Mouse (Mus musculus): Measurements from ENCODE around the gene Mpp3.
A peak's percentile ranks its signal among the peaks of the same experiment; 100 is the strongest.

Gene Mpp3

GRCm38 (mm10) chr11:101972651-101973050 lies 55.6 kb downstream of the Mpp3 start:
- no peak for DNase-seq

GRCm38 (mm10) chr11:101972097-101972496 lies 56.2 kb downstream of the Mpp3 start:
- DNase-seq: no peak

- no peak for DNase-seq
These were observed 56.9 kb downstream of the Mpp3 start for GRCm38 (mm10) chr11:101971410-101971809.

GRCm38 (mm10) chr11:101969835-101970234 lies 58.4 kb downstream of the Mpp3 start:
- no peak for DNase-seq

DNA sequence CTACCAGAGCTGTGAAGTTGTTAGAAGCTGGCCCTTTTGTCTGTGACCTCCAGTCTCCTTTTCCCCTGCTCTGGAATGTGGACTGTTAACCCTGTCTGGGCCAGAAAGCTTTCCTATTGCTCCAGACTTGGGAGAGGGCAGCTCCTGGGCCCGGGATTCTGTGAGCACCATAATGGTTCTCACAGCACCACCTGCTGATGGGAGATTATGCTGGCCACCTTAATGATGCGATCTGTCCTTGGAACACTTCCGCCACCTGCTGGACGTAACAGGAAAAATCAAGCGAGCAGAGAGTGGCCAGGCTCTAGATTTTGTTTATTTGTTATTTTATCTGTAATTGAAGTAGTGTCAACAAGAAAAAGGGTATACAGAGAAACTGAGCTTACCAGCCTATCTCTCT lies 59.5 kb downstream of the Mpp3 start:
- peak; percentile 91 for DNase-seq

GRCm38 (mm10) chr11:101968311-101968710 lies 60.0 kb downstream of the Mpp3 start:
- no peak for DNase-seq

DNA sequence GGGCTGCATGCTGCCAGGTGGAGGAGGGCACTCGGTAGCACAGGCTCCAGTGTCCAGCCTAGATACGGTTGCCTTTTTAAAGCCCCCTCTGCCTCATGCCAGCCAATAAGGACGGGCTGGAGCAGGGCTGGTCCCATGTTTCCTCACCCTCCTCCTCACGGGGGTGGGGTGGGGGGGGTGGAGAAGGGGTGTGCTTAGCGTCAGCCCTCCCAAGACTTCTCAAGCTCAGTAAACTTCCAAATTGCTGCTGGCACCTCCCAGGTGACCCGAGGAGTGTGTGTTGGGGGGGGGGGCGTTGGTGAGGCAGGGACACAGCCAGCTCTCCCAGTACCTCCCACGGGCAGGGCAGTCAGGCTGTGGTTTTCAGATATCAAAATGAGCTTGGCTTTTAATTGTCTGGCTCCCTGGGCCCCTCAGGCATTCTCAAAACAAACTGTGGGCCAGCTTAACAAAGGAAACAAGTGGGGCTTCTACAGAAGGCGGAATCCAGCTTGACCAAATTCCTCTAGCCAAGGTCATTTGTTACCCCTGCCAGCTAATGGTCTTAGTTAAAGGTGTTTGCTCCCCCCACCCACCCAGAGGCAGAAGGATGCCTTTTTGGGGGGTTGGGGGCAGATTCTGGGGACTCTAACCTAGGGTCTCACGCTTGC lies 61.2 kb downstream of the Mpp3 start, which contains the start of gene Sost:
Gene Sost, minus strand, starts transcription at position 51 of the 650 bp plus-strand sequence.
- DNase-seq: no peak

DNA sequence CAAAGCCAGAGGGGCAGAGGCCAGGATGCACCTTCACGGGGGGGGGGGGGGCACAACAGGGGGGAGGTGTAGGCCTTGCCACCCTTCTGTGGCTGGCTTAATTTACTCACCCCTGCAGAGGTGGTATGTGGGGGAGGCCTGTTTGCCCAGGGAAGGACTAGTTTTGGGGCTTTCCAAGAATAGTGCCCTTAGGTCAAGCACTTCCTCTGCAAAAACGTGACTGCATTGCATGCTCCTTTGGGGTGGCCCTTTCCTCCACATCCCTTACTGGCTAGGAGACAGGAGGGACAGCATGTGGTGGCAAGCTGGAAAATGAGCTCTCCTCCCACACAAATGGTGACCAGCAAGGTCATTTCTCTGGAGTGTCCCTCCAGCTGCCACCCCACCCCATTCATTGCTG lies 62.7 kb downstream of the Mpp3 start:
- DNase-seq: no peak

DNA sequence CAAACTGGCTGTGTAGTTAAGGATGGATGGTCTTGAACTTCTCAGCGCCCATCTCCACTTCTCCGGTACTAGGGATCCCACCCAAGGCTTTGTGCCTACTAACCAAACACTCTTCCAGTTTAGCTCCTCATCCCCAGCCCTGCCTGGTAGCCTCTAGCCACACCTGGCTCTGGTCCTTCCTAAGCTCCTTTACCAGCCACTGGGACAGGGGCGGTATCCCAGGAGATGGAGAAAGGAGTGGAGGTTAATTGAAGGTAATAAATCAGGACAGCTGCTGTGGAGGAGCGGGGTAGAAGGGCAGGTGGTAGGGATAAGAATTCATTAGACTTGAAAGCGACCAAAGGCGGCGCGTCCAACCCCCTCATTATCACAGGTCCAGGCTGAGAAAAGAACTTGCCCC lies 63.6 kb downstream of the Mpp3 start:
- DNase-seq: no peak

GRCm38 (mm10) chr11:101963473-101964291 lies 64.6 kb downstream of the Mpp3 start:
- peak; percentile 44 for DNase-seq

DNA sequence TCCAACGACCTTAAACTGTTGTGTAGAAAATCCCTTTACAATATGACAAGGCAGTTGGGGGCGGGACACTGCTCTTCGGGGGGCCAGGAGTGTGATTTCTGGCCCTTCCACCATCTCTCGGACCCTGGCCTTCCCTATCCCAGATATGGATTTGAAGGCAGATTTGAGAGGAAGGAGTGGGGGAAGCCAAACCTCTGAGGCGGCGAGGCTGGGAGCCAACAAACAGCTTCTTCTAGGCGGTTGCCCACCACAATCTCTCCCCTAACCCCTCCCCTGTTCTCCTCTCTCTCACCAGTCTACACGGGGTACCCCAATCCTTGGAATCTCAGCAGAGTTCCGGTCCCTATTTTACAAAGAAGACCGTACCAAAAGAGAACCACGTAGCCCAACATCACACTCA lies 65.2 kb downstream of the Mpp3 start:
- DNase-seq: no peak

GRCm38 (mm10) chr11:101957476-101957875 lies 70.8 kb downstream of the Mpp3 start:
- no peak for DNase-seq

GRCm38 (mm10) chr11:101953441-101953840 lies 74.8 kb downstream of the Mpp3 start:
- DNase-seq: no peak

- peak; percentile 86 for DNase-seq
These were observed 75.5 kb downstream of the Mpp3 start for GRCm38 (mm10) chr11:101952541-101953341.

DNA sequence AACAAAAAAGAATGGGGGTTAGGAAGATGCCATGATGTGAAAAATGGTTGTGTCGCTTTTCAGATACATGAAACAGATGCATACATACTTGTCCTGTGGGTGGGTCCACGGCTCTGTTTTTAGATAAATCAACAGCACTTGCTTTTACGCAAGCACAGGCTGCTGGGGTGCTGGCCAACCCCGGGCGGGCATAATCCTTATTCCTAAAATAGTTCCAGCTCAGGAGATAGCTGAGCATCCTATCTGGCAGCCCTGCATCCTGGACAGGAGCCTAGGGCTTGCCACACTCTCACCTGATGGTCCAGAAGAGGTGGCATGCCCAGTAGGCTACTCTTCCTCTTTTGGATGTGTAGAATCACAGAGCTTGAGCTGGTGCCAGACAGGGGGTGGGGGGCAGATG lies 78.2 kb downstream of the Mpp3 start:
- DNase-seq: no peak
